Mouse (Mus musculus) testis, adult 2 months (tissue): ENCODE data around the gene Jak1. TPM values are rescaled to one million over a fixed set of nuclear protein-coding genes. Genes with fewer than 3 reads are reported as not detected.

Experiments
- H3K27ac ChIP-seq: fragments of 200-500 bp; 2 replicates; pipeline ENCODE4 v1.5.1; 2012; ENCODE audit warnings: low read depth, low read length; ENCODE audit not compliant: control insufficient read depth, insufficient read depth
- H3K27me3 ChIP-seq: fragments of 200-500 bp; 2 replicates; pipeline ENCODE4 v1.6.1; 2012; ENCODE audit warnings: mild to moderate bottlenecking, low read length, moderate library complexity; ENCODE audit not compliant: control insufficient read depth, insufficient read depth
- H3K36me3 ChIP-seq: fragments of 200-500 bp; 2 replicates; pipeline ENCODE4 v1.6.1; 2012; ENCODE audit warnings: mild to moderate bottlenecking, low read length; ENCODE audit not compliant: control insufficient read depth, insufficient read depth
- H3K4me1 ChIP-seq: fragments of 200-500 bp; 2 replicates; pipeline ENCODE4 v1.6.1; 2012; ENCODE audit warnings: low read length; ENCODE audit not compliant: control insufficient read depth, insufficient read depth
- H3K4me3 ChIP-seq: fragments of 200-500 bp; 2 replicates; pipeline ENCODE4 v1.5.1; 2012; ENCODE audit warnings: low read depth, mild to moderate bottlenecking, low read length, moderate library complexity, mixed read lengths; ENCODE audit not compliant: control insufficient read depth
- CTCF ChIP-seq: fragments of 200-500 bp; IDR thresholded peaks from 2 replicates; pipeline ENCODE4 v1.5.1; 2012; ENCODE audit warnings: low read depth, mild to moderate bottlenecking, inconsistent platforms, low read length, moderate library complexity; ENCODE audit not compliant: control insufficient read depth, insufficient read depth, insufficient replicate concordance
- POLR2A ChIP-seq: fragments of 200-500 bp; IDR thresholded peaks from 2 replicates; pipeline ENCODE4 v1.6.1; 2012; ENCODE audit warnings: low read depth, mild to moderate bottlenecking, inconsistent platforms, low read length, moderate library complexity; ENCODE audit not compliant: control insufficient read depth
- polyA plus RNA-seq: library from polyadenylated mRNA; depleted of rRNA; stranded (reverse); fragments of >200 nt; gene quantifications from 2 replicates; pipeline ENCODE4 v1.2.3, GENCODE M21; 2012

Gene Jak1
- polyA plus RNA-seq, 1 experiment = 11.8 TPM

GRCm38 (mm10) chr4:101199433-101200081 is 65.5 kb downstream of the Jak1 start:
- no peak overlapping the region for H3K27ac ChIP-seq
- H3K4me3 ChIP-seq = no peak overlapping the region
- H3K36me3 ChIP-seq = no peaks in the 10 kb centered on the region
- TF ChIP-seq CTCF (no peak), POLR2A (no peak)
- no peaks in the 10 kb centered on the region for H3K27me3 ChIP-seq
- H3K4me1 ChIP-seq = peaks cover 2% of the 10 kb centered on the region; the same call in 1 of the 2 replicates

GRCm38 (mm10) chr4:101198333-101198732 is 66.7 kb downstream of the Jak1 start:
- peaks cover 2% of the 10 kb centered on the region; the same call in 1 of the 2 replicates for H3K4me1 ChIP-seq
- H3K36me3 ChIP-seq = no peaks in the 10 kb centered on the region
- peak; percentile 25; the same call in 1 of the 2 replicates for TF ChIP-seq CTCF
- TF ChIP-seq POLR2A = no peak
- no peak overlapping the region for H3K27ac ChIP-seq
- no peaks in the 10 kb centered on the region for H3K27me3 ChIP-seq
- H3K4me3 ChIP-seq = no peak overlapping the region

GRCm38 (mm10) chr4:101197421-101198170 is 67.5 kb downstream of the Jak1 start:
- Histone ChIP-seq H3K36me3 (no peaks in the 10 kb centered on the region), H3K4me1 (peaks cover 2% of the 10 kb centered on the region; the same call in 1 of the 2 replicates), H3K4me3 (no peak overlapping the region), H3K27me3 (no peaks in the 10 kb centered on the region), H3K27ac (no peak overlapping the region)
- no peak for TF ChIP-seq POLR2A
- no peak for TF ChIP-seq CTCF

- TF ChIP-seq CTCF (no peak), POLR2A (no peak)
- Histone ChIP-seq H3K27ac (no peak overlapping the region), H3K27me3 (no peaks in the 10 kb centered on the region), H3K36me3 (no peaks in the 10 kb centered on the region), H3K4me1 (peaks cover 2% of the 10 kb centered on the region; the same call in 1 of the 2 replicates), H3K4me3 (no peak overlapping the region)
These were observed 68.7 kb downstream of the Jak1 start for GRCm38 (mm10) chr4:101196407-101196806.

GRCm38 (mm10) chr4:101194170-101194569 is 70.9 kb downstream of the Jak1 start:
- no peak for TF ChIP-seq POLR2A
- TF ChIP-seq CTCF = no peak
- no peak overlapping the region for H3K4me3 ChIP-seq
- no peaks in the 10 kb centered on the region for H3K36me3 ChIP-seq
- no peaks in the 10 kb centered on the region for H3K27me3 ChIP-seq
- H3K4me1 ChIP-seq = peaks cover 2% of the 10 kb centered on the region; the same call in 1 of the 2 replicates
- H3K27ac ChIP-seq = no peak overlapping the region

- H3K36me3 ChIP-seq = no peaks in the 10 kb centered on the region
- H3K4me1 ChIP-seq = no peaks in the 10 kb centered on the region
- no peak overlapping the region for H3K27ac ChIP-seq
- TF ChIP-seq CTCF (no peak), POLR2A (no peak)
- H3K27me3 ChIP-seq = no peaks in the 10 kb centered on the region
- H3K4me3 ChIP-seq = no peak overlapping the region
These were observed 72.7 kb downstream of the Jak1 start for GRCm38 (mm10) chr4:101192241-101192976.

- Histone ChIP-seq H3K4me3 (no peak overlapping the region), H3K27me3 (no peaks in the 10 kb centered on the region), H3K4me1 (no peaks in the 10 kb centered on the region), H3K36me3 (no peaks in the 10 kb centered on the region), H3K27ac (no peak overlapping the region)
- TF ChIP-seq CTCF = no peak
- TF ChIP-seq POLR2A = no peak
These were observed 77.7 kb downstream of the Jak1 start for GRCm38 (mm10) chr4:101187381-101187780.
